Mouse (Mus musculus): Measurements from ENCODE around the gene Serping1. TPM values are rescaled to one million over a fixed set of nuclear protein-coding genes. Genes with fewer than 3 reads are reported as not detected.
"Not testable (repeated sequence)": the region's sequence is repeated elsewhere in the genome, so short reads cannot be mapped to it uniquely, and the experiment has no call there.

Gene Serping1
- total RNA-seq, 1 experiment from 2014 or later: not detected

DNA sequence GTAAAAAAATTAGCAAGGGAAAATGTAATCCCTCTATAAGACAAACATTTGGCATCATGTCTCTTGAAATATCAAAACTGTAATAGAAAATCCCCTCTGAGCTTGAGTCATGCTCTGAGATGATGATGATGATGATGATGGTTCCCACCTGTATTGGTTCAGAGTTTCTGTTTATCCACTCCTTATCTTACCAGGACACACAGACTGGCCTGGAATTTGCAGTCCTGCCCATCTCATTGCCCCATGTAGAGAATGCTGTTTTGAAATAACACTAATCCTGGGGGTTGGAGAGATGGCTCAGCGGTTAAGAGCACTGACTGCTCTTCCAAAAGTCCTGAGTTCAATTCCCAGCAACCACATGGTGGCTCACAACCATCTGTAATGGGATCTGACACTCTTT, 42.9 kb downstream of the Serping1 start:
- no peak for ATAC-seq (replicated peaks in 1 of 2; ENCODE audit: insufficient read depth in 1 of 2, low FRiP score in 2 of 2, low TSS enrichment in 1 of 2, low read depth in 1 of 2, poor library complexity in 2 of 2, severe bottlenecking in 2 of 2)

DNA sequence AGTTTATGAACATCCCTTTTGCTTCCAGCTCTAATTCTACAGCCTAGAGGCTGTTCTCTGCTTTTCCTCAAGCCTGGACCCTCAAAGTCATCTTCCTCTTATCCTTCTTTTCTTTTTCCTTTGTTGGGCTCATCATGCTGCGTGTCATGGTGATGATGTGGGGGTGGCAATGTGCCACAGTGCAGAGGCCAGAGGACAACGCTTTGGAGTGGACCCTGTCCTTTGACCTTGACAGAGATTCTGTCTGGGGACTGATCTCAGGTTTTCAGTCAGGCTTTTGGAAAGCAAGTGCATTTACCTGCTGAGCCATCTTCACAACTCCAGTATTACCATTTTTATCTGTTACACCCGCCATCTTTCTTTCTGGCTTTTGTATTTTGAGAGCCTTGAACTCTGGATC, 44.0 kb downstream of the Serping1 start:
- ATAC-seq (replicated peaks in 1 of 2; ENCODE audit: insufficient read depth in 1 of 2, low FRiP score in 2 of 2, low TSS enrichment in 1 of 2, low read depth in 1 of 2, poor library complexity in 2 of 2, severe bottlenecking in 2 of 2): no peak

DNA sequence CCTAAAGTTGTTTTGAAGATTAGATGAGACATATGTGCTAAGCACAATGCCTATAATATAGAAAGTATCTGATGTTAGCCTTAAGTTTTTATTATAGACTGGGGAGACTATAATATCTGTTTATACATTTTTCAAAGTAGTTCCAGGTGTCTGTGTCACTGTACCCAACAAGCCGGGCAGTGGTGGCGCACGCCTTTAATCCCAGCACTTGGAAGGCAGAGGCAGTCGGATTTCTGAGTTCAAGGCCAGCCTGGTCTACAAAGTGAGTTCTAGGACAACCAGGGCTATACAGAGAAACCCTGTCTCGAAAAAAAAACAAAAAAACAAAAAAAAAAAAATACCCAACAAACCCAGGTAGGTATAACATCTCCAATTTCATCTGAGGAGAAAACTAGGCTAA, 47.1 kb downstream of the Serping1 start:
- ATAC-seq (replicated peaks in 1 of 2; ENCODE audit: insufficient read depth in 1 of 2, low FRiP score in 2 of 2, low TSS enrichment in 1 of 2, low read depth in 1 of 2, poor library complexity in 2 of 2, severe bottlenecking in 2 of 2): not testable (repeated sequence)

DNA sequence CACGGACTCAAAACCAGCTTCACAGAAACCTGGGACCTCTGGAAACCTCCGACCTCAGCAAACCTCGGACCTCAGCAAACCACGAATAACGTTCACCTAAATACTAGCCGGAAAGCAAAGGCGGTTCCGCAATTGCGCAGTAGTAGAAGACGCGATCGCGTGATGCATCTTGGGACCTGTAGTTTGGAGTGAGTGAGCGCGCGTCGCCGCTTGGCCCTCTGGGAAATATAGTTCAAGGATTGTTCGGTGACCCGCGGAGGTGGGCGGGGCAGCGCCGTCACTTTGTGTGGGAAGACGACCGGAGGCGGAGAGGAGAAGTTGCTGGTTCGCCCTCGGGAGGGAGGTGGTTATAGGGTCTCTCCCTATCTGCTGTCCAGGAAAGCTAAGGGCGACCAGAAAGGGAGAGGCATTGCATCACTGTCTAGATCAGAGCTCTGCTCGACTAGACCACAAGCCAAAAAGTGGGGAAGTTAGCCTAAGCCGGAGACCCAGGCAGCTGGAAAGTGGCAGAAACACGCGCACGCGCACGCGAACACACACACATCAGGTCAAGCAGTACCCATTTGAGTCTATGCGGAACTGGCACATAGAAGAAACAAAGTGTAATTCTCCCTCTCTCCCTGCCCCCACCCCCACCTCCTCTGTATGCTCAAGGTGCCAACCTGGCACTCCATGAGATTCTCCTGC, 47.9 kb downstream of the Serping1 start, which contains the start of gene Clp1:
Gene Clp1 (minus strand): TSS at position 179 of the 687 bp plus-strand sequence.
- peak; percentile 98 for ATAC-seq (replicated peaks in 1 of 2; ENCODE audit: insufficient read depth in 1 of 2, low FRiP score in 2 of 2, low TSS enrichment in 1 of 2, low read depth in 1 of 2, poor library complexity in 2 of 2, severe bottlenecking in 2 of 2)

DNA sequence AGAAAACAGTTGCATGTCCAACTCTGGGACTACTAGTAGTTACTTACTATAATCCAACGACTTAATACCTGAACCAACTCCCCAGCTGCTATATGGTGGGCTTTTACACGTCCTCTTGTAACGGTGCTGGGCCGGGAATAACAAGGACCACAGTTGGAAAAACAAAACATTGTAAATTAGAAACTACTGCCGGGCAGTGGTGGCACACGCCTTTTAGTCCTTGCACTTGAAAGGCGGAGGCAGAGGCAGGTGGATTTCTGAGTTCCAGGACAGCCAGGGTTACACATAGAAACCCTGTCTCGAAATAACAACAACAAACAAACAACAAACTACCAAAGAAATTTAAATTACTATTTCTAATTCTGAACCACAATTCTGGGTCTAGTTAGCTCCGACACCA, 48.5 kb downstream of the Serping1 start:
- ATAC-seq (replicated peaks in 1 of 2; ENCODE audit: insufficient read depth in 1 of 2, low FRiP score in 2 of 2, low TSS enrichment in 1 of 2, low read depth in 1 of 2, poor library complexity in 2 of 2, severe bottlenecking in 2 of 2): no peak

DNA sequence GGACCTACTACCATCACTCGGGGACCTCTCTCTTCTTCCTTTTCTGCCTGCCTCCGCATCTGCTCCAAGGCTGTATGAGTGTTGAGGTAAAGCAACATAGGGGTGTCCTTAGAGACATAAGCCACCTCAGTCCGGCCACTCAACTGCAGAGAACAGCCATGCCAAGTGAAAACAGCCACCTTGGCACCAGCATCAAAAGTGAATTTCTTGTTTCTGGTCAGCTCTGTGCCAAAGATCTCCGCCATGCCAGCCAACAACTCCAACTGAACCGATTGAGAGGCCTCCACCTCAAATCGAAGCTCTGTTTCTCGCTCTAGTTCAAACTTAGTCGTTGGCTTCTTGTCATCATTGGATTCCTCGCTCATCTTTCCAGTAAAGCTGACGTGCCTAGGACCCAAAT, 49.5 kb downstream of the Serping1 start:
- no peak for ATAC-seq (replicated peaks in 1 of 2; ENCODE audit: insufficient read depth in 1 of 2, low FRiP score in 2 of 2, low TSS enrichment in 1 of 2, low read depth in 1 of 2, poor library complexity in 2 of 2, severe bottlenecking in 2 of 2)

DNA sequence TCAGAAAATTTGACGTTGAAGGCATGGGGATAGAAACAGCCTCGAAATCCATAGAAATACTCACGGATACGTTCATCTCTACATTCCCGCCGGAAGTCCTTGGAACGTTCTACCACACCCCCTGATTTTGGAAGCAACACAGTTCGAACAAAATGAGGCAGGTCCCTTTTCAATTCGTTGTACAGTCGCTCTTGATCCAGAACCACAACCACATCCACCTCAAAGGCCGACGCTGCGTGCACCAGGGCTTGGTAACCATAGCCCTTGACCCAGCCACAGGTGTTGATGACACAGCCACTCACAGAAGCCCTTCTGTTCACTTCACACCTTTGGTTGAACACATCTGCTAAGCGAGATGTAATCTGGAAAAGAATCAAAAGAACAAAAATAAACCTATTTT, 51.4 kb downstream of the Serping1 start:
- no peak for ATAC-seq (replicated peaks in 1 of 2; ENCODE audit: insufficient read depth in 1 of 2, low FRiP score in 2 of 2, low TSS enrichment in 1 of 2, low read depth in 1 of 2, poor library complexity in 2 of 2, severe bottlenecking in 2 of 2)

DNA sequence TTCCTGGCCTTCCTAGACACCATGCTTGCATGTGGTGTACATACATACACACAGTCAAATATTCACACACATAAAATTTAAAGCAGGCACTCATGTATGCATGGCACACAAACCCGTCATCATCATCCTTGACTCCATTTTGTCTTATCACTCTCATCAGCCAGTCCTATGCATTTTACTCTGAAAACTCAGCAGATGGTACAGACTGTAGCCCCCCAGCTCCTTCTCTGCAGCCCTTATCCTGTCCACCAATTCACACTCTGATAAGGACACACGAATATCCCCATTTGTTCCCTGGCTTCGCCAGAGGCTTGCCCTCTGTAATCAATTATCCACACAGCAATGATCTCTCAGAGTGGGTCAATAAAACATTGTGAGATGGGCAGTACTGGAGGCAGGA, 54.1 kb downstream of the Serping1 start:
- no peak for ATAC-seq (replicated peaks in 1 of 2; ENCODE audit: insufficient read depth in 1 of 2, low FRiP score in 2 of 2, low TSS enrichment in 1 of 2, low read depth in 1 of 2, poor library complexity in 2 of 2, severe bottlenecking in 2 of 2)

DNA sequence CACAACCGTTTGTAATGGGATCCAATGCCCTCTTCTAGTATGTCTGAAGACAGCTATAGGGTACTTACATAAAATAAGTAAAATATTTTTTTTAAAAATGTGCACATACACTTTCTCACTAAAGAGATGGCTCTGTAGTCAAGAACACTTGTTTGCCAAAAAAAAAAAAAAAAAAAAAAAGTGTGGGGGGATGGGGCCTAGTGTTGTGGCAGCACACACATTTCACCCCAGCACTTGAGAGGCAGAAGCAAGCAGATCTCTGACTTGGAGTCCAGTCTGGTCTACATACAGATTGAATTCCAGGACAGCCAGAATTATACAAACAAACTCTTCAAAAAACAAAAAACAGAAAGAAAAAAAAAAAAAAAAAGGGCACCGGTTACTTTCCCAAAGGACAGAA, 54.5 kb downstream of the Serping1 start:
- no peak for ATAC-seq (replicated peaks in 1 of 2; ENCODE audit: insufficient read depth in 1 of 2, low FRiP score in 2 of 2, low TSS enrichment in 1 of 2, low read depth in 1 of 2, poor library complexity in 2 of 2, severe bottlenecking in 2 of 2)

DNA sequence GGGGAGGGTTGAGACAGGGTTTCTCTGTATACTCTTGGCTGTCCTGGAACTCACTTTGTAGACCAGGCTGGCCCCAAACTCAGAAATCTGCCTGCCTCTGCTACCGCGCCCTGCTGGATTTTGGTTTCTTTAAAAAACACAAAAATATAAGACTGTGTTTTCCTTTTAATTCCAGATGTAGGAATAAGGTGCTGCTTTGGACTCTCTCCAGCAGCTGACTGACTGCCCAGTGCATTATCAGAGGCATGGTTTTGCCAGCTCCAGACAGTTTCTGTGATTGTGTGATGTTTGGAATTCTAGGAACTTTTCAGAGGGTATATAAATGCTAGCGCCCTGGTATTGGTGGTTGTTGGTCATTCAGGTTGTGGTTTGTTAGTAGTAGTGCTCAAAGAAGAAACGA, 57.9 kb downstream of the Serping1 start:
- no peak for ATAC-seq (replicated peaks in 1 of 2; ENCODE audit: insufficient read depth in 1 of 2, low FRiP score in 2 of 2, low TSS enrichment in 1 of 2, low read depth in 1 of 2, poor library complexity in 2 of 2, severe bottlenecking in 2 of 2)

DNA sequence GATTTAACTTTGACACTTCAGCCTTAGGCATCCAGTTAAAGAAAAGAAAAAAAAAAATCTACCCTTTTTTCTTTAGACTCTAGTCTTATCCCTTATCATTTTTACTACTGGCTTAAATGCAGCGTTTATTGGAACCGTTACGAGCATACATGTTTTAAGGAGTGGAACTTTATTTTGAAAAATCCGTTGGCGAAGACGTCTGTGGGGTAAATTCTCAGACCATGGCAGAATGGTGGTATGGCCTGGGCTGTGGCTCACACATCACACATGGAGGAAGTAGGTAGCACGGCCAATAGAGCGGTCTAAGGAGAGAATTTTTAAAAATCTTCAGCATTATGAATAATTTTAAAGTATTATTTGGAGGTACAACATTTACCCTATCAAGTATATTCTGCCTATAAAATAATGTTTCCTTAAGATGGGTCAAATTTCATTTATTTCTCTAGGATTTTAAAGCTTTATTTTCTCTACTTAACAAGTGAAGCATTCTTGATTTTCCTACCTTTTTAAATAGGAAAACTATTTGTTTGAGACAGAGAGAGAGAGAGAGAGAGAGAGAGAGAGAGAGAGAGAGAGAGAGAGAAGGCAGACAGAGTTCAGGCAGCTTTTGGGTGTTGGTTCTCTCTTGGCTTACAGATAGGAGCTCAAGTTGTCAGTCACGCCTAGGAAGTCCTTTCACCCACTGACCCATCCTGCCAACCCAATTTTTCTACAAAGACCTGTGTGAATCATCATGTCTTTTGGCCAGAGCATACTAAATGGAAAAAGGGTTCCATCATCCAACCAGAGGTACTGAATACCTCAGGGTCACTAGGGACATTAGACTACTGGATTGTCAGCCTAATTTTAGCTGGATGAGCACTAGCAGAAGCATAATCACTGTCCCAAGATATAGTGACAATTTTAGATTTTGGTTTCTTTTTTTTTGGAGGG, 58.6 kb downstream of the Serping1 start:
- ATAC-seq (replicated peaks in 1 of 2; ENCODE audit: insufficient read depth in 1 of 2, low FRiP score in 2 of 2, low TSS enrichment in 1 of 2, low read depth in 1 of 2, poor library complexity in 2 of 2, severe bottlenecking in 2 of 2): no peak

DNA sequence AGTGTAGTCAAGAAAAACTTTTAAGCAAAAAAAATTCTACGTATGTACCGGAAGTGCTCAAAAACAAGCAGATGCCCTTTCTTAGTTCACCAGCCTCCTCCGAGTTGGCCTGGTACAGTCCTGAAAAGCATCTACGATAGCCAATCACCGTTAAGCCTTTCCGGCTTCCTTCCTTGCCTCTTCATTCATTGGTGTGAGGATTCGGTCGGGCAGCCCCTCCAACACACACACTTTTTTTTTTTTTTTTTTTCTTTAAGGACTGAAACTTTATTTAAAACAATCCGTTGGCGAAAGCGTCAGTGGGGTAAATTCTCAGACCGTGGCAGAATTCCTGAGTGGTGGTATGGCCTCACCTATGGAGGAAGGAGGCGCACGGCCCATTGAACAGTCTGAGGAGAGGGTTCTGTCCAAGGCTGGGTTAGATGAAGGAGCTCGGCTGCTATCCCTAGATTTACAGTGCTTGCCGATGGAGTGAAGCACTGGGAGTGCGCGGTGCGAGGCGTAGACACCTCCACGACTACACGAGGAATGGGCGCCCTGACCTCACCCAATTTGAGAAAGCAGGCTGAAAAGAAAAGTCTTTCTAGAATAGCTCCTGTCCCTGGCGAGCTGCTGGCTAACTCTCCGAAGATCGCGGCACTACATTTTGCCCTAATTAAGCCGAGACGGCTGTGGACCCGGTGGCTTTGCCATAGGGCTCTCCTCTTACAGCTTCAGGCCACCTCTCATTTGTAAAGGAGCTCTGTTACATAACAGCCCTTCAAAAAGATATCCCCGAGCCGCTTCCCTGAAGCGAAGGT, 59.5 kb downstream of the Serping1 start:
- ATAC-seq (replicated peaks in 1 of 2; ENCODE audit: insufficient read depth in 1 of 2, low FRiP score in 2 of 2, low TSS enrichment in 1 of 2, low read depth in 1 of 2, poor library complexity in 2 of 2, severe bottlenecking in 2 of 2): peak; percentile 92 to 94

Other genes with a start within 250 kb of the Serping1 start
- 24.5 and 32.2 TPM in 2 replicates for gene Ctnnd1, start 124.7 kb downstream of the Serping1 start, total RNA-seq (2017)
- 0.13 TPM in 1 of 2 replicates, not detected in the other for gene Btbd18, start 116.4 kb downstream of the Serping1 start, total RNA-seq (2017)
- 81.5 and 84.4 TPM in 2 replicates for gene Selenoh, start 104.7 kb downstream of the Serping1 start, total RNA-seq (2017)
- gene Gm28635, start 97.4 kb downstream of the Serping1 start, total RNA-seq (2017): not detected in 2 replicates
- 25.0 and 28.6 TPM in 2 replicates for gene Med19, start 97.0 kb downstream of the Serping1 start, total RNA-seq (2017)
- gene Tmx2, start 96.3 kb downstream of the Serping1 start, total RNA-seq (2017): 48.9 and 55.8 TPM in 2 replicates
- 30.1 and 33.2 TPM in 2 replicates for gene Zdhhc5, start 60.3 kb downstream of the Serping1 start, total RNA-seq (2017)
- 37.4 and 38.4 TPM in 2 replicates for gene Clp1, start 48.1 kb downstream of the Serping1 start, total RNA-seq (2017)
- 0.25 and 0.50 TPM in 2 replicates for gene Ypel4, start 41.4 kb downstream of the Serping1 start, total RNA-seq (2017)
- gene Gm19426, start 31.8 kb downstream of the Serping1 start, total RNA-seq (2017): 2.0 TPM in 1 of 2 replicates, not detected in the other
- gene Ube2l6, start 23.4 kb upstream of the Serping1 start, total RNA-seq (2017): 39.4 and 43.4 TPM in 2 replicates
- gene Smtnl1, start 47.2 kb upstream of the Serping1 start, total RNA-seq (2017): 1.1 TPM in 2 replicates
- 20.7 and 27.7 TPM in 2 replicates for gene Timm10, start 51.6 kb upstream of the Serping1 start, total RNA-seq (2017)
- gene Slc43a1, start 63.4 kb upstream of the Serping1 start, total RNA-seq (2017): 16.4 and 23.5 TPM in 2 replicates
- gene Rtn4rl2, start 111.3 kb upstream of the Serping1 start, total RNA-seq (2017): not detected in 2 replicates
- gene Slc43a3, start 161.1 kb upstream of the Serping1 start, total RNA-seq (2017): 58.4 and 73.4 TPM in 2 replicates
- 86.3 and 239 TPM in 2 replicates for gene Prg2, start 205.0 kb upstream of the Serping1 start, total RNA-seq (2017)
- gene Prg3, start 212.8 kb upstream of the Serping1 start, total RNA-seq (2017): 3.0 and 8.4 TPM in 2 replicates